Mouse (Mus musculus) cerebellum, postnatal 14 days (tissue): ENCODE results near the gene Atp1b2.
"Not testable (repeated sequence)": the region's sequence is repeated elsewhere in the genome, so short reads cannot be mapped to it uniquely, and the experiment has no call there.

ENCODE experiments used
- DNase-seq, 2 experiments: peaks; one replicate each; pipeline ENCODE4 v3.0.0; 2021; ENCODE audit warnings: mixed read lengths in 2 of 2

The Atp1b2 gene

DNA sequence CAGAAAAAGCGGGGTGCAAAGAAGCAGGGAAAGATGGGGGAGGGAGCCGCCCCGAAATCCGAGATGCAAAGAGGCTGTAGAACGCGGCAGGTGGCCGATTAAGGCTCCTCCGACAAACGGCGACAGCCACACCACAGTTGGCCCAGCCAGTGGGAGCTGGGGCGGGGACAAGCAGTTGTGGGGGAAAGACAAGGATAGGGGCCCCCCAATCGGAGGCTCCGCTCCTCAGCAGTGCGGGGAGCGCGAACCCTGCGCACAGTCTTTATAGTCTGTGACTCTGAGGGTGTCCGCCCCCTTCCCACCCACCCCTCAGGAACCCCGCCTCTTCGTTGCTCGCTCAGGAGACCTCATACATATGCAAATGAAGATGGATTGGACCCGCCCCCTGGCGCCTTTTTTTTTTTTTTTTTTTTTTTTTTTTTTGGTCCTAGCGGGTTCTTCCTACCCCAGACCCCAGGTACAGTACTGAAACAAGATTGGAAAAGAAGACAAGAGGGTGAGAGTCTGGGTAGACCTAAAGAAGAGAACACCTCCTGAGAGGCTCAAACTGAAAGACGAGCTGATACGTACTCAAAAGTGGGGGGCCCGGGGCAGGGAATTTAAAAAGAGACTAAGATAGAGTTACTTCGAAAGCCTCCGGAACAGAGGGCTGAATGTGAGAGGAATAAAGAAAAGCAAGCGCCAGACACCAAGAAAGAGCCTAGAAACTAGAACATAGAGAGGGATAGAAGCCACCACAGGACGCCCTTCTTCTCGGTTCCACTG lies at the start of gene Atp1b2:
Atp1b2 (minus strand) TSS at position 217 of the 765 bp plus-strand sequence.
- peak; percentile 92 to 94 for DNase-seq

DNA sequence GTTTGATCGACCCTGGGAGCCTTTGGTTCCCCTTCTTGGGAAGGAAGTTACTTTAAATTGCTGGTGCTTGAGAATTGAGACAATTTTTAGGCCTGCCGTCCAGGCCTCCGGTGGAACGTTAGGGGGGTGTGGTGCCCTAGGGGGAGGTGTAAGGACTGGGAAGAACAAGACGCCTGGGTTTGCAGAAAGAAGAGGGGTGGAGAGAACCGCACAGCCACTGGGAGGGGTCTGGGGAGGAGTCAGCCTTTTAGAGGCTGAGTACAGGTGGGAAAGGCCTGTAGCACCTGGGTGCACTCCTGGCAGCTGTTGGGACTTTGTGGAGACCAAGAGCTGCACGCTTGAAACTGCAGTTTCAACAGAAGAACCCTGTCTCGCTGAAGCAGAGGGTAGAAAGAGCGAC lies 49.0 kb upstream of the Atp1b2 start:
- DNase-seq = no peak

DNA sequence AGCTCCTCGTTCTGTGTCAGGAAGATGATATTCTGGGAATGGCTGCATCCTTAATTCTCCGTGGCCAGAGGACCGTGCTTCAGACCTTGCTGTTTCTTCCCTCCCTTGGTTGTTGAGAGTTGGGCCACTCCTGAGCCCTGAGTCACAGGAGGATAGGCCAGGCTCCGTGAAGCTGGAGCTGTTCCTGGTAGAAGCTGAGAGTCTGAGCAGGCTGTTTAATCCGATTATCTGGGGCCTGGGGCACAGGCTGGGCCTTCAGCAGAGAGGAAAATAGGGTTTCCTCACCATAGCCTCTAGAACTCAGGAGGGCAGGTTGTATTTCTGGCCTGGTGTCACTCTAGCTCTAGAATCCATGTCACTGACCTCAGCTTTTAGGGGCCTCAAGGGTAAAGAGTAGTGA lies 47.7 kb upstream of the Atp1b2 start:
- DNase-seq = no peak

DNA sequence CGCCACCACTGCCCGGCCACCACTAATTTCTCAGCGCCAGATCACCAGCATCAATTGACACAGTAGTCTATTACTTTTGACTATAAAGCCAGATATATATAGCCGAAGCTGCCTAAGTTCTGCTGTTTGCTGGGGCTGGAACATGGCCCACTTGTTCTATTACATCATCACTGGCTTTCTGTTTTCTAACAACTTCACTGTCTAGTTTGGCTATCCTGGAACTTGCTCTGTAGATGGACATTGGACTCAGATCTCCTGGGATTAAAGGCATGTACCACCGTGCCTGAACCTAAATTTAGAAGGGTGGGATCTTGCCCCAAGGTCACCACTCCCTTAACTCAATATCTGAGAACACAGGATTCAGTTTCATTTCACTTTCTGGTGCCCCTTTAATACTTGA lies 40.1 kb upstream of the Atp1b2 start:
- DNase-seq = no peak

GRCm38 (mm10) chr11:69635471-69635870 lies 29.7 kb upstream of the Atp1b2 start:
- DNase-seq = no peak

GRCm38 (mm10) chr11:69633128-69633866 lies 27.6 kb upstream of the Atp1b2 start:
- DNase-seq = no peak

DNA sequence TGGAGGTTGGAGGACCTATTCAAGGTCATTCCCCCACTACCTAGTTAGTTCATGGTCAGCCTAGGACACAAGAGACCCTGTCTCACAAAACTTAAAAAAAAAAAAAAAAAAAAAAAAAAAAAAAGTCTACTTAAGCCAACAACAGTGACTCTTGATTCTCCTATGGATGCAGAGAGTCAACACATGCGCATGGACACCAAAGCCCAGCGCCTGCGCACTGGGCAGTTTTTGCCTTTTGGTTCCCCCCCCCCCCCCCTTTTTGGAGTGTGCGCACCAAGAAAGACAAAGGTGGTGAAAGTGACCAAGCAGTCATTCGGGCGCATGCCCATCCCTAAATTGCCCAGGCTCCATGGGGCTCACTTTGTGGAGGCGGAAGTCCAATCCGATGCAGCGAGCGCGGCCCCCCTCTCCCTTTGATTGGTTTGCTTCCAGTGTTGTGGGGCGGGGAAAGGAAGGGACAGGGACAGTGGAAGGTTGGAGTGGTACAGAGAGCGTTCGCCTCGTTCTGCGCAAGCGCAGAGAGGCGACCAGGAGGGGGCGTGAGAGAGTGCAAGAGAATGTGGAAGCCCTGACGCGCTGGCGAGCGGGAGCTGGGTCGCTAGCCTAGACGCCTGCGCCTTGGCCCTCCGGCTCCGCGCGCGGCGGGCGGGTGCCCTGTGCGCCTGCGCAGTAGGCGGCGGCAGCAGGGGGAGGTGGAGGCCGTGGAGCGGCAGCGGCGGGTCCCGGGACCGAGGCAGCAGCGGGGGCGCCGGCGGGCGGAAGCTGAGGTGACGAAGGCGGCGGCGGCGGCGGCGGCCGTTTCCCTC lies 26.7 kb upstream of the Atp1b2 start, which contains the start of gene Fxr2:
Fxr2 (plus strand) TSS at position 707 of the 806 bp plus-strand sequence.
- DNase-seq = peak; percentile 100

- DNase-seq = no peak
Measured at GRCm38 (mm10) chr11:69629802-69630201, 24.1 kb upstream of the Atp1b2 start.

DNA sequence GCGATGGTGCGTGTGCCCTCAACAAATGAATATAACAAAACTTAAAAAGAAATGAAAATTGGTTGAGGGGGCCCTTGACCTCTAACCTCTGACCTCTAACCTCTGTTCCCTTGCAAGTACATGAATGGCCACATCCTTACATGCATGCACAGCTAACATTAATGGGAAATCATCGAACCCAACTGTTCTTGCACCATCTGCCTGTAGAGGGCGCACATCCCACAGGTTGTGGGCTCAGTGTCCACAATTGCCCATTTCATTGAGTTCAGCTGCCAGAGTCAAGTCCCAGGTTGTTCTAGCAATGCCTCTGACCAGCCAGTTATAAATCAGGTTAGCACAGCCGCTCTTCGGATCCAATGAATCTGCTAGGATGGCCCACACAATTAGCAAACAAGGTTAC lies 22.5 kb upstream of the Atp1b2 start:
- peak; percentile 92 to 94 for DNase-seq

- DNase-seq = not testable (repeated sequence)
Measured at GRCm38 (mm10) chr11:69624339-69624738, 18.6 kb upstream of the Atp1b2 start.

DNA sequence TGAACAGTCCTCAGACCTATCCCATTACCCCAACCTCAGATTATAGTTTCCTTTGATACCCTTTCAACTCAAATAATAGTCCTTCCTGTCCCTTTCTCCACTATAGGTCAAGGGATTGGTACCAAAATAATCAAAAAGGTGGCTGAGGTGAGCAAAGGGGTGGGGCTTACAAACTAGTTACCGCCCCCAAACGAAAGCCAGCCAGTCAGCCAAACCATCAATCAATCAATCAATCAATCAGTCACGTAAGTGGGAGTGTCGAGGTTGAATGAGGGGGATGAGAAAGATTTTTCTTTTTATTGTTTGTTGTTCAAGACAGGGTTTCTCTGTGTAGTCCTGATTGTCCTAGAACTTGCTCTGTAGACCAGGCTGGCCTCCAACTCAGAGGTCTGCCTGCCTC lies 17.3 kb upstream of the Atp1b2 start:
- no peak for DNase-seq

- DNase-seq = peak; percentile 74 to 78
Measured at GRCm38 (mm10) chr11:69622406-69622805, 16.7 kb upstream of the Atp1b2 start.

- peak; percentile 82 to 83 for DNase-seq
Measured at GRCm38 (mm10) chr11:69621571-69622268, 16.0 kb upstream of the Atp1b2 start, which contains the start of gene Sat2. Gene Sat2 (plus strand): TSS chr11:69622024.

GRCm38 (mm10) chr11:69620394-69621081 lies 14.8 kb upstream of the Atp1b2 start:
- no peak for DNase-seq

- no peak for DNase-seq
Measured at GRCm38 (mm10) chr11:69617805-69618204, 12.1 kb upstream of the Atp1b2 start, which contains the start of gene Shbg. Gene Shbg (minus strand): TSS chr11:69617905.

GRCm38 (mm10) chr11:69616781-69617180 lies 11.0 kb upstream of the Atp1b2 start:
- no peak for DNase-seq

DNA sequence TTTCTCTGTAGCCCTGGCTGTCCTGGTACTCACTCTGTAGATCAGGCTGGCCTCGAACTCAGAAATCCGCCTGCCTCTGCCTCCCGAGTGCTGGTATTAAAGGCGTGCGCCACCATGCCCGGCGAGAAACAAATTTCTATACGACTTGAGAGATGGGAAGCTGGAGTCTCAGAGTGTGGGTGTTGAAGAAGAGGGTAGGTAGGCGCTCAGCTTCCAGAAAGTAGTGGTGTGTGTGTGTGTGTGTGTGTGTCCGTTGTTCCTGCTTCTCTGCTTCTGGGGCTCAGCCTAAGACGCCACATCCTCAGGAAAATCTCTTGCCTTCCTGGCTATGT lies 8.5 kb upstream of the Atp1b2 start:
- DNase-seq = not testable (repeated sequence)

DNA sequence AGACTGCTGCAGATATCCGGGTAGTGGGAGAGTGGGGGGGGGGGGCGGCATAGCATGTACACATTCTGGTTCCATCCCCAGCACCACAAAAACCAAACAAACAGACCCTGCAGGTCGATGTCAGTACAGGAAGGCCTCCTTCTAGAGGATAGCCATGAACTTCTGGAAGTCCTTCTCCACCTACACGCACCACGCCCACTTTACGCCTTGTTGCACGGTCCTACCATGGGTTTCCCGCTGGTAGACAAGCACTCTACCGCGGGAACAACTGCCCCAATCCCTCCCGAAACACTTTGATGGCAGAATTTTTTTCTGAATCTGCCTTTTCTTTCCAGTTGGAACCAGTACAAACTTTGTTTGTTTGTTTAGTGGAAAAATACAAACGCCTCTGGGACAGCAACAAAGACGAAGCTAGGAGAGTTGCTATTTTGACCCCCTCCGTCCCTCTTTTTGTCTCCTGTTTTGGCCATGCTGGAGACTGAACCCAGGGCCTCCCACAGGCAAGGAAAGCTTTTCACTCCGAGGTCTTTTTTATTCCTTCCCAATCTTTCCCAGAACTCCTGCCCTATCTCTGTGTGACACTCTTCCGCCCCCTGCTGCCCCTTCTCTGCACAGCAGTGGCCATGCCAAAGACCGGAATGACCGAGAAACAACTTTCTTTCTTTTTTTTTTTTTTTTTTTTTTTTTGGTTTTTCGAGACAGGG lies 8.0 kb upstream of the Atp1b2 start:
- DNase-seq = peak; percentile 86 to 91

DNA sequence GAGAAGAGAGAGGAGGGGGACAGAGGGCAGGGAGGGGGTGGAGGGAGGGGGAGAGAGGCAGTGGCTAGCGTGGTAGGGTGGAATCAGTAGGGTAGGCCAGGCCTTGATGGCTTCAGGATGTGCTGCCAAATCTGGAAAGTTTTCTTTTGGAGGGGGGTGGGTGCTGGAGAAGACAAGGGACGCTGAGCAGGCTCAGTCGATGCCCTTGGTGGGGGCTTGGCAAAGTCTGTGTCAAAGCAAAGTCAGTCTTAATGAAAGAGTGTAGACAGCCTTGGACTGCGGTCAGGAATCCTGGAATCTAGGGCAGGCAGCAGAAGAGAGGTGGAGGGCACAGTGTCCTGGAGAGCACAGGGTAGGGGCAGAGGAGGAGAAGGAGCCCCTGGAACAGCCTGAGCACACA lies 5.2 kb upstream of the Atp1b2 start:
- no peak for DNase-seq

DNA sequence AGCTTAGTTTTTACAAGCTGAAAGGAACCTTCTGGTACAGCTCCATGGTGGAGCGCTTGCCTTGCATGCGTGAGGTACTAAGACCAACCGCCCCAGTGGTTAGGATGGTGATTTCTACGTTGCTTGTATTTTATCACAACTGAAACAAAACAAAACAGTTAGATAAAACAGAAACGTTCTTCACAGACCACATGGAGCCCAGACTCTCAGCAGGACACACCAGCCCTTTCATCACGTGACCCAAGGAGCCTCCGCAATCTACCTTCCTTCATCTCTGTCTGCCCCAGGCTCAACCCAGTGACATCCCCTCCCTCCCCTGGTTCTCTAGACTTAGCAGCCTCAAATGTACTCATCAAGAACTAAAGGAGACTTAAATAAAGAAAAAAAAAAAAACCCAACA lies 3.7 kb upstream of the Atp1b2 start:
- DNase-seq = no peak

DNA sequence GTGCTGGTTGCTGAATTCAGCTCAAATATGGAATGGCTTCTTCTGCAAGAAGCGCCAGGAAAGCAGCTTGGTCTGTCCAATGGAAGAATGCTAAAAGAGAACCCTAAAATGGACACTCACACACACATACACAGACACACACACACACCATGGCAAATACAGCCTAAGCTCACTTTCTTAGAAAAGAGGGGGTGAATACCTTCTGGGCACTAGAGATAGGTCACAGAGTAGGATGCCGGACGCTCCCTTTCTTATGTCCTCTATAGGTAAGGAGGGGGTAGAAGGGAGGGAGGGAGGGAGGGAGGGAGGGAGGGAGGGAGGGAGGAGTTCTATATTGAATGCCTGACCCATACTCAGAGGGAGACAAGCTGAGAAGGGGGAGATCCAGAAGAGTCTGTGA lies 2.8 kb upstream of the Atp1b2 start:
- no peak for DNase-seq
